Mouse (Mus musculus) left cerebral cortex, postnatal 25 days (tissue): Measurements from ENCODE around the gene Il34. TPM values are rescaled to one million over a fixed set of nuclear protein-coding genes. Genes with fewer than 3 reads are reported as not detected.

Source experiments
- DNase-seq, 2 experiments: peaks; one replicate each; pipeline ENCODE4 v3.0.0; 2022; ENCODE audit warnings: low spot score in 2 of 2, mixed read lengths in 1 of 2
- intact Hi-C: fragments of 180-260 bp; cut with DNase I; formaldehyde crosslinking; loops from one replicate; pipeline ENCODE4 v1.15.1; 2025
- total RNA-seq, 2 experiments: library from RNA; stranded (reverse); gene quantifications; 2 replicates each; pipeline ENCODE4 v1.2.3; 2021

The Il34 gene
- total RNA-seq, 2 experiments from 2014 or later = 110 to 121 TPM

- DNase-seq = no peak
- intact Hi-C loops = no loop called here
These were observed 106.2 kb downstream of the Il34 start for GRCm38 (mm10) chr8:110699501-110699900.

DNA sequence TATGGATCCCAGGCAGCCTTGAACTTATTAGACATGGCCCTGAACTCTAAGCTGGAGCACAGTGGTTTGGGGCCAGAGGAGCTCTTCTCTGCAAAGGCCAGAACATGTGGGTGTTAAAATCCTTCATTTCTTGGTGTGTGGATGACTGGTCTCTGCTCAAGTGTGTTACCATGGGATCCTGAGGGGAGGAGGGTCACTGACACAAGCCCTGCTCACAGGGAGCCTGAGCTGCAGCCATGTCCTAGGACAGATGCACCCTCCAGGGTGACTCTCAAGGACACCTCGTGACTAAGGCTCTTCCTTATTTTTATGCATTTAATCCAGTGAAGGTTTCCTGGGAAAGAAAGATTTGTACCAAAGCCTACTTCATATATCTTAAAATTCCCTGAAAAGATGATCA is 107.6 kb downstream of the Il34 start:
- intact Hi-C loops = no loop called here
- DNase-seq = no peak

DNA sequence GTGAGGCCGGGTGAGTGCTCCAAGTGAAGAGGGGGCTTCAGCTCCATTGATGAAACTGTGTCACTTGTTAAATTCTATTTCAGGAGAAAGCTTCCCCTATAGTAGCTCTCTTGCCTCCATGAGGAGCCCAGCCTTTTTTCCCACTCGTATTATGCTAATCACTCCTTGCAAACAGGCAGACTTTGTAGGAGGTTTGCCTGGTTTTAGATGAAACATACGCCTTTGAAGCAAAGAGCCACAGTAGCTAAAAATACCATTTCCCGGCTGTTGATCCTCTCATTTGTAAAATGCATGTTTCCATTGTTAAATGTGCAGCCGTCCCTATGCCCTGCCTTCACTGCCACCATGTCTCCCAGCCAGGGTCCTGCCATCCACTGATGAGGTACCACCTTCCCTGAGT is 108.2 kb downstream of the Il34 start:
- intact Hi-C loops = no loop called here
- peak in 1 of 2 experiments; percentile 89 for DNase-seq

GRCm38 (mm10) chr8:110696051-110696450 is 109.7 kb downstream of the Il34 start:
- no peak for DNase-seq
- intact Hi-C loops = no loop called here

- DNase-seq = peak in 1 of 2 experiments; percentile 65
- intact Hi-C loops = no loop called here
These were observed 110.3 kb downstream of the Il34 start for GRCm38 (mm10) chr8:110695431-110695830.

GRCm38 (mm10) chr8:110694826-110695225 is 110.9 kb downstream of the Il34 start:
- DNase-seq = peak in 1 of 2 experiments; percentile 39
- intact Hi-C loops = no loop called here

GRCm38 (mm10) chr8:110694226-110694625 is 111.5 kb downstream of the Il34 start:
- intact Hi-C loops = no loop called here
- DNase-seq = no peak

Other genes starting within 250 kb of the Il34 start
- 10 to 100 TPM; 21.0 to 23.4 TPM for gene Vac14, start 187.3 kb downstream of the Il34 start, total RNA-seq
- gene Mtss1l, start 84.4 kb downstream of the Il34 start, total RNA-seq = 100 to 1,000 TPM; 195 to 204 TPM
- 10 to 100 TPM; 55.8 to 56.3 TPM for gene Cog4, start 40.7 kb upstream of the Il34 start, total RNA-seq
- gene Sf3b3, start 40.9 kb upstream of the Il34 start, total RNA-seq = 10 to 100 TPM; 61.5 to 61.7 TPM
- 10 to 100 TPM; 15.9 to 19.0 TPM for gene Fuk, start 96.6 kb upstream of the Il34 start, total RNA-seq
- gene St3gal2, start 114.0 kb upstream of the Il34 start, total RNA-seq = 10 to 100 TPM; 86.2 to 88.7 TPM
- 10 to 100 TPM; 30.9 to 31.1 TPM for gene Ddx19a, start 191.9 kb upstream of the Il34 start, total RNA-seq
- 10 to 100 TPM; 24.4 to 27.4 TPM for gene Ddx19b, start 225.8 kb upstream of the Il34 start, total RNA-seq
- gene Aars, start 227.2 kb upstream of the Il34 start, total RNA-seq = 10 to 100 TPM; 94.3 to 95.5 TPM